Mouse (Mus musculus) heart, adult 8-10 months (tissue): ENCODE measurements around the gene Aplnr. TPM values are rescaled to one million over a fixed set of nuclear protein-coding genes. Genes with fewer than 3 reads are reported as not detected.
A peak's percentile ranks its signal among the peaks of the same experiment; 100 is the strongest.

Experiments used
- DNase-seq: peaks from one replicate; pipeline ENCODE4 v3.0.0; 2022; ENCODE audit warnings: low spot score
- total RNA-seq, 4 experiments: library from RNA; stranded (reverse); gene quantifications; 2 replicates each; pipeline ENCODE4 v1.2.4; 2022

Aplnr gene
- total RNA-seq, 4 experiments from 2014 or later: 10.3 to 26.7 (median 25.4) TPM

- DNase-seq: no peak
Observed at GRCm38 (mm10) chr2:85137601-85138140, 1.6 kb downstream of the Aplnr start.

DNA sequence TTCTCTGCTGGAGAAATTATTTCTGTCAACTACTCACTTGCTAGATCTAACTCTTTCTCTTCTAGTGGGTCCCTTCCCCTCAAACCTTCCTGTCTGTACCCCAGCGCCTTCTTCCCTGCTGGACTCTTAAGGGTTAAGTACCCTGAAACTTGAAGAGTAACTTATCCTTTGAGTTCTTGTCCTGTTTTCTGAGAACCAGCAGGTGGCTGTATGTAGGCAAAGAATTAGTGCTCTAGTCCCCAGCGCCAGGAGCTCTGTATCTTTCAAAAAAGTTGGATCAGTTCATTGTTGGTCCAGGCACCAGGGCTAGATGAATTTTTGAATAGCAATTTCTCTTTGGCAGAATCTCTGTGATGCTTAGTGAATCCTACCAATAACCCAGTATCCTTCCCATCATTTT is 2.1 kb downstream of the Aplnr start:
- no peak for DNase-seq

- DNase-seq: no peak
Observed at GRCm38 (mm10) chr2:85139393-85139792, 3.4 kb downstream of the Aplnr start.

DNA sequence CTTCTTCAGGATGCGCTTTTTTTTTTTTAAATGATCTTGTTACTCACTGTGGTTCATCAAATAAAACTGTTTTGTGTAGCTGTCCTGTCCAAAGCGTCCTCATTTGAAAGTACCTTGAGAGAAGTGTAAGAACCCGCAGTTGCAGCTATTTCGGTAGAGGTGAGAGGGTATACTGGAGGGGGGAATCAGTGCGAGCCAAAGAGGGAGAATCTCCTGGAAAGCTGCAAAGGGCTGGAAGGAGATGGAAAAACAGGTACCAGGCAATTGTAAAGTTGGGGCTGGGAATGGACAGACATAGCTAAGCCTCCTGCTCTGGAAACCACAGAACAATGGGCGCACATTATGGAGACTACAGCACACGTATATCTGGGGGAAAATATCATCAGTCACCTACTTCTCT is 3.8 kb downstream of the Aplnr start:
- DNase-seq: no peak

GRCm38 (mm10) chr2:85140833-85141232 is 4.8 kb downstream of the Aplnr start:
- no peak for DNase-seq

GRCm38 (mm10) chr2:85144908-85145307 is 8.9 kb downstream of the Aplnr start:
- DNase-seq: no peak

DNA sequence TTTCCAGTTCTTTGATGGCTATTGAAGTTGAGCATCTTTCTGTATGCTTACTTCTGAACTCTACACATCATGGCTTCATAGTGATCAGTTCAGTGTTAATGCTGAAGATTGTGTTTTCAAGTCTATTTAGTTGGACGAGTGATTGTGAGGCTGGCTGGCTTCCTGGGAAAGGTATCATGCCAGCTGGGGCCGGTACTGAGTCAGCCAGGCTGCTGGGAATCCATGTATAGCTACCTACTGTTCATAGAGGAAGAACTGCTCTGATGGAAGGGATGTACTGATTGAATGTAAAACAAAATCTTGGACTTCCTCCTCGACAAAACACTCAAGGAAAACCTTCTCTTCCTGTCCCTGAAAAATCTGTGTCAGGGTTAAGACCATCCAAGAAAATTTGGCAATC is 9.3 kb downstream of the Aplnr start:
- DNase-seq: no peak

DNA sequence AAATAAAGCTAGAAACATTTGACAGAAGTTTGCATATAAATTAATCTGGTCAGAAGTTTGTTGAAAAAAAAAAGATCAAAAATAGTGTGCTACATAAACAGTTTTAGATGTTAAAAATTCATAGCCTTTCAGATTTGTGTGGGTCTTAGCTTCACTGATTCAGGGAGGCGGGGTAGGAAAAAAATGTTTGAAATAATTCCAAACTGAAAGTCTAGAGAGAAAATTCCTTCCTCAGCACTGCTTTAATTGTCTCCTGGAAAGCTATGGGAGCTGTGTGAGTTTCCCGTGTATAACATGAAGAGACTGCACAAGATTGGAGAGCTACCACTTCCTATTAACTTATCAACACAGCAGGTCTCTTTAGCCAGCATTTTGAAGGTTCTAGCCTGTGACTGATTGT is 11.5 kb downstream of the Aplnr start:
- DNase-seq: no peak

DNA sequence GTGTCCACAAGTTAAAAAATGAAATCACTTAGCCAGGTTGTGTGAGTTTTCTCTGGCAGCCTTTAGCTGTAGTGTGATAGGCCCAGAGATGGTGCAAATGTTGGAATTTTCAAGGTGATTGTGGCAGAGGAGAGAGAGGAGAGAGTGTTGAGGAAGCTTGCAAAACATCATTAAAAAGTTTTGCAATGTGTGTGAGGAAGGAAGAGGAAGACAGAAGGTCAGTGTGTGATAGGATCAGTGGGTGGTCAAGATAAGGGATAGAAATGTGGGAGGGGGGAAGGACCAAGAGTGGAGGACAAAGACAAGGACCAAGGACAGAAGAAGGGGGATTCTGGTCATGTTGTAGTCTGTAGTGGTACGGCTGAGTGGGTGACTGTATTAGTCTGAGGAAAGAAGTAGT is 14.3 kb downstream of the Aplnr start:
- DNase-seq: no peak

DNA sequence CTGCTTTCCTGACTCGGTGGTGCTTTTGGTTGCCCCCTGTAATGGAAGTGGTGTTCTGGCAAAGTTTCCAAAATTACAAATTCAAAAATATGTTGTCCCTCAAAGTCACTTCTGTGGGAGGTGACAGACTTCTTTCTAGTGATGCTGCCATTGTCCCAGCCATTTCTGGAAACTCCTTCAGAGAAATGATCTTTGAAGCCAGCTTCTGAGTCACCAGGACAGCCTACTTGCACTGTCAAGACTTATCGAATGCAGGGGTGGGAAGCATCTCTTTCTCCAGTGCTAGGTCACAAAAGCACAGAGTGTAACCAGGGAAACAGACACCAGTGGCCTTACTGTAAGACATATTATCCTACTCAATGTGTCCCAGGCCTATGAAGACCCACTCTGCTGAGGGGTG is 15.2 kb downstream of the Aplnr start:
- DNase-seq: no peak

GRCm38 (mm10) chr2:85155334-85155733 is 19.3 kb downstream of the Aplnr start:
- DNase-seq: peak; percentile 36

- DNase-seq: no peak
Observed at GRCm38 (mm10) chr2:85156136-85156535, 20.1 kb downstream of the Aplnr start.

DNA sequence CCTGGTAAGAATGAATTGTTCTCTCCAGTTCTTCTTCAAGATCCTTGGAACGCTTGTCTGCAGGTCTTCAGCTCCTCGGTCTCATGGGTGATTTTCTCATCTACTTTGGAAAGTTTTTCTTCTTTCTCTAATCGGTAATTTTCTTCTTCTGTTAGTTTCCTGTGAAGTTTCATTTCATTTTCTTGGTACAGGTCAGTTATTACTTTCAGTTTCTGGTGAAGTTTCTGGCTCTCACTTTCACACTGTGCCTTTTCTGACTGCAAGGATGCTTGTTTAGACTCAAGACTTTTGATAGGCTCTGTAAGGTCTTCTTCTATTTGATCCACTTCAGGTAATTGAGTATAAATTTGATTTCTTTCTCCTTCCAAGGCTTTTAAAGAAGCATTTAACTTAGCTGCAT is 21.4 kb downstream of the Aplnr start:
- no peak for DNase-seq

- no peak for DNase-seq
Observed at GRCm38 (mm10) chr2:85160901-85161637, 25.0 kb downstream of the Aplnr start.

DNA sequence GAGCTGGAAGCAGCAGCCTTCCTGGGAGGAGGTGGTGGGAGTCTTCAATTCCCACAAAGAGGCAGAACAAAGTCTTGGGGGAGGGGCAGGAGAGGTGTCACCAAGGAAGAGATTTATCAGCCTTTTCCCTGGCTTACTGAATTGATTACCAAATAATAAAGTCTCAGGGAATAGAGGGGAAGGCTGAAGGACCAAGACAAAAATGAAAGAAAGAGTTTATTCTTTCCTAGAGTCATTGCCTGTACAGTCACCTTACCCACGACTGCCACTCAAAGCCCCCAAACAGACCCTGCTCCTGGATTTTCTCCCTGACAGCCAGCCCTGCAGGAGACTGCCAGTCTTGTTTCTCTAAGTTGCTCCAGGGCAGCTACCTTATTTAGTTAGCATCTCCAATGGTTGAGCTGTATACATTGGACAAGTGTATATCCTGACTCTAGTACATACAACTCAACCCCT is 25.6 kb downstream of the Aplnr start:
- no peak for DNase-seq

DNA sequence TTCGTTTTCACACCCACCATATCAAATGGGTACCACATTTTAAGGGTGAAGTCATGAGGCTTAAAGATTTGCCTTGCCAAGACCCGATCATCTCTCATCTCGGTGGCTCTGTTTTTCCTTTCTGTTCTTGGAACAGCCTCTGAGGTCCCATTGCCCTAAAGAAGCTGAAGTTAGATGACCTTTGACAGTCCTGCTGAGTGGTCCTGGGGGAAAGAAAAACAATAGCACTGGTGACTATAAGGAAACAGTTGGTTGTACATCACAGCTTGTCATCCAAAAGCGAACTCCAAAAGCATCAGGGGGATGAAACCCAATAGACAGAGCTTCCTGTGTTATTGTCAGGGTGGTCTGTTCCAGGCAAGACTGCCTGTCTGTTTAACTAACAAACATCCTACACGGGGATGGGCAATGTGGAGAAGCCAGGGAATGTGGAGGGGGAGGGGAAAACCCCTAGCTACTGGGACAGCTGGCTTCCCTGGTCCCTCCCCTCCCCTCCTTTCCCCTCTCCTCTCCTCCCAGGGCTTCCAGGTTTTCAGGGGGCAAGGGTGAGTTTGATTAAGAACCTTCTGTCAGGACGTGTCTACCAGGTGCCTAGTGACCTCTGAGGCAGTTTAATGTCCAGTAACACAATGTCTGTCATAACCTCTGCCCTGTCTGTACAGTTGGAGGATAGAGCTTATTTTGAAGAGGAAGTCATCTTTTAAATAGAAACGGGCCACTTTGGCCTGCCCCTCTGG is 27.5 kb downstream of the Aplnr start:
- no peak for DNase-seq

- DNase-seq: no peak
Observed at GRCm38 (mm10) chr2:85167624-85168023, 31.6 kb downstream of the Aplnr start.

DNA sequence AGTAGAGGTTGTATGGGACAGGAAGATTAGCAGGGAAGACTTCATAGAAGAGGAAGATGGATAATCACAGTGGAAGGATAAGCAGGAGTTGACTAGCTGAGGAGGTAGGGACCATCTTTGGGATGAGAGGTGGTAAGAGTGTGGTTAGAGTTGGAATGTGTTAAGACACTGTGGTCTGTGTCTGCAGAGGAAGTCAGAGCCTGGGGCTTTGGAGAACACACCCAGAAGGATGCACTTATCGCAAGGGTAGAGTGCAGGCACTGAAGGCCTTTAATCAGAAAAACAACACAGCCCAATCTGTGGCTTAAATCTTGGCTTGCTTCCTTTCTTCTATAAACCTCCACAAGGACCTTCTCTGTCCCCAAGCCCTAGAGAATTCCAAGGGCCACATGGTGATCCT is 32.3 kb downstream of the Aplnr start:
- no peak for DNase-seq

GRCm38 (mm10) chr2:85172071-85172762 is 36.2 kb downstream of the Aplnr start:
- DNase-seq: peak; percentile 84

DNA sequence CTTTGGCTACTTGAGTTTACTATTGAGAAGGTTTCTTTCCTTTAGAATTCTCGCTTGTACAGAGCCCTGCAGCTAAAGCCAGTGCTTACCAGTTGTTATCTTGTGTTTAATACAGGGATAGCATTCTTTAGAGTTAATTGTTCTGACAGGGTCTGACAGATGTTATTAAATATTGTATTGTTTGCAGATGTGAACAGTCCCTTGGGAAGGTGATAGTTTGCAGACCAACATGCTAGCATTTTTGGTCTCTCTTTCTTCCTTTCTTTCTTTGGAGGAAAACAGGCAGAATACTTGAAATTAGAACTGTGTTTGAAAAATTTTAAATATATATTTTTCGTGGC is 36.7 kb downstream of the Aplnr start:
- no peak for DNase-seq

- DNase-seq: no peak
Observed at GRCm38 (mm10) chr2:85173545-85173944, 37.5 kb downstream of the Aplnr start.

- DNase-seq: peak; percentile 77
Observed at GRCm38 (mm10) chr2:85178139-85178800, 42.2 kb downstream of the Aplnr start.
